Mouse (Mus musculus): Measurements from ENCODE around the gene Terb1.

Terb1 gene

GRCm38 (mm10) chr8:104410628-104411273, 99.0 kb downstream of the Terb1 start:
- no peak for DNase-seq

GRCm38 (mm10) chr8:104408328-104409110, 101.2 kb downstream of the Terb1 start:
- no peak for DNase-seq

DNA sequence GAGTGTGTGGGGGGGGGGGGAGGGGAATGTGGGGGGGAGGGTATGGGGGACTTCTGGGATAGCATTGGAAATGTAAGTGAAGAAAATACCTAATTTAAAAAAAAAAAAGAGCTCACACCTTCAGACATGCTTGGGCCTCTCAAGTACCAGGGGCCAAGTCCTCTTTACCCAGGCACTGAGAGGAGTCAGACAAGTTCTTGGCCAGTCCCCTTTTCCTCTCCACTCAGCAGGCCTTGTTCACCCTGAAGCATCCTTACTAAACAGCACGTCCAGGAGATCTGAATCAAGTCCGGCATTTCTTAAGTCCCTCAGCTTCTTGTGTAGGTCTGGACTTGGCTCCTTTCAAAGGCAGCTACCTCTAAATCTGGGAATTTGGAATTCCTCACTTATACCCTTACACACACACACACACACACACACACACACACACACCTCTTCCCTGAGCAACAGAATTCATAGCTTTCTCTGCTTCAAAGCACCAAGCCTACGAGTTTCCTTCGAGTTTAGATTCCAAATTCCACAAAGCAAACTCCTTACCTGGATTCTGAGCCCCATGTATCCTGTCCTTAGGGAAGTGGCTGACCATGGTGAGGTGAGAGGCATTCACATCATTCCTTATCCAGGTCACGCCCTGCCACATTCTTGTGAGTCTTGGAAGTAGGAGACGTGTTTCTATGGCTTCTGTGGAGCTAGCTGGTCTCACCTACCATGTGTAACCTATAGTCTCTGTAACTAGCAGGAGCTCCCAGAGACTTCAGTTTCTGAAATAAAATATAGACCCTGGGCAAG, 103.2 kb downstream of the Terb1 start:
- no peak for DNase-seq

DNA sequence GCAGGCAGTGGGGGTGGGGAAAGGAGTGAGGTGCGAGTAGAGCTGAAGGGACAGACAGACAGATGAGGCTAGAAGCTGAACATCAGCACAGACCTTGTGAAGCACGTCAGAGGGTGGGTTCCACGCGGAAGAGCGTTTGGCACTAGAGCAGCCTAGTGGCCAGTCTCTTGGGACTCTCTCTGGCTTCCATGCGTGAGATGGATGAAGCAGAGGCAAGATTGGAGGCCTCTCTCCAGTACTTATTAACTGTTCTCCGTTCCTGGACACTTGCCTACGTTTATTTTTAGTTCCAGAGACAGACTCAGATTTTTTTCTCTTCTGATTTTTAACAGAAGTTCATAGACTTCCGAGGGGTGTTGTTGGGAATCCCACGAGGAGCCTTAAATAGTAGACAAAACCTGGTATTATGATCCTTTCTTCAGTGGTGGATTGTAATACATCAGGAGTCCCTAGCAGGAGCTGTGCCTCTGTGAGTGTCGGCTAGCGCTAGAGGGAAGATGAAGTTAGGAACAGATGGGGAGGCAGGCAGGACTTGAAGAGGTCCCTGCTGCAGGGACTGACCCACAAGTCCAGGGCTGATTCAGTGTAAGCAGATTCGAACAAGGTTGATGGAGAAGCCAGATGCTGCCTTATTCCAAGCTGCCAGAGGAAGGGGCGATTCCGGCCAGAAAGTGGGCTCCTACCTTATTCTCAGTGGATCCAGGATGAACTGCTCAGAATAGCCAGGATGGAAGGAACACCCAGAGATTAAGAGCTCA, 104.1 kb downstream of the Terb1 start:
- DNase-seq = no peak

DNA sequence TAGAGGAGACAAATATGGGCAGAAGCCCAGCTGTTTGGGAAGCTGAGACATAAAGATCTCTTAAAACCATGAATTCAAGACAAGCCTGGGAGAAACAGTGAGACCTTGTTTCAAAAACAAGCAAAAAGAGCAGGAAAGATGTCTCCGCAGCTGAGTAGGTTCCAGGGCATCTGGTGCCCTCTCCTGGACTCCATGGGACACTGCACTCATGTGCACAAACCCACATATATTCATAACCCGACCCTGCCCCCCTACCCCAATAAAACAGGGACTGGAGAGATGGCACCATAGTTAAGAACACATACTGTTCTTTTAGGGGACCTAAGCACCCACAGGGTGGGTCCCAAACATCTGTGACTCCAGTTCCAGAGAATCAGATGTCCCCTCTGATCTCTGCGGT, 106.1 kb downstream of the Terb1 start:
- DNase-seq = no peak

Measured in thymus, postnatal 14 days (tissue).